Mouse (Mus musculus) adrenal gland, postnatal 10 days (tissue): ENCODE measurements around the gene Parp4. TPM values are rescaled to one million over a fixed set of nuclear protein-coding genes. Genes with fewer than 3 reads are reported as not detected.

Experiments used
- DNase-seq: peaks from one replicate; pipeline ENCODE4 v3.0.0; 2021; ENCODE audit warnings: mixed read lengths
- long read RNA-seq, 2 experiments: library from polyadenylated mRNA; stranded (forward); transcript quantifications; one replicate each; pipeline ENCODE4 v2.0.0; 2021
- total RNA-seq, 2 experiments: library from RNA; stranded (reverse); gene quantifications; 2 replicates each; pipeline ENCODE4 v1.2.3; 2021

The Parp4 gene
- 10 to 100 TPM; 20.1 to 25.6 TPM for total RNA-seq
- long read RNA-seq, experiment 1, partial matches to known transcripts = 1 of 1 reads
- long read RNA-seq, experiment 1, other reads (novel, unspliced or antisense) = 0 of 1 reads
- long read RNA-seq, experiment 2, full-length matches to known transcripts = 1 of 1 reads
- long read RNA-seq, experiment 2, partial matches to known transcripts = 0 of 1 reads
- long read RNA-seq, experiment 2, other reads (novel, unspliced or antisense) = 0 of 1 reads

DNA sequence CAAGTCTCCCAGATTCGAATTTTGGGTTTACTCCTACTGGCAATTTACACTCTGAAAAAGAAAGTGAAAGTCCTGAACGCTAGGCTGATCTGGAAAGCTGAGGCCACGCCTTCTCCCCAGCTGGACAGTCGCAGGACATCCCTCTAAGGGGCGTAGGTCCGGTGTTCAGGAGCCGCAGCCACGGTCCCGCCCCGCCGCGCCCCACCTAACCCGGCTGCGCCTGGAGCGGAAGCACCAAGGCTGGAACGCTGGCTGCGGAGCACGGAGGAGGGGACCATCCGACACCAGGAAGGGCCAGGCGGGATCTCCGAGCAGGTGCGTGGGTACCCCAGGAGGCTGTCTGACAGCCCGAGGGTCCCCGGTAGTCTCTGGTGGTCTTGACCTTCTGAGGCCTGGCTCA is at the start of gene Parp4, which contains the start of gene Cenpj:
Gene Parp4 (plus strand): TSS at position 204 of the 400 bp plus-strand sequence.
Gene Cenpj (minus strand): TSS at position 10 of the 400 bp plus-strand sequence.
- DNase-seq = peak; percentile 93

DNA sequence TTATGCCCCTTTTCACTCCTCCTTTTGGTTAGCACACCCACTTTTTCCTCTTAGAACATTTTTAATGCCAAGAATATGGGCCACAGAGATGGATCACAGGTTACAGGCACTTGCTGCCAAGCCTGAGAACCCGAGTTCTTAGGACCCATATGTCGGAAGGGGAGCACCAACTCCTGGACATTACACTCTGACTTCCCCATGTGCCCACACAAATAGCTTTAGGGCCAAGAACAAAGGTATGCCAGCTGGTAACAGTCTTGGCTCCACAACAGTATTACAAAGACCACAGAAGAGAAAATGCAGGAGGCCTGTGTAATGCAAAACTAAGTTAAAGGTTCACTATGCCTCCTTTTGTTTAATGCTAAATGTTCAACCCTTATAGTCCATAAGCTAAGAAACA is 44.6 kb upstream of the Parp4 start:
- no peak for DNase-seq

GRCm38 (mm10) chr14:56544946-56545345 is 30.5 kb upstream of the Parp4 start:
- no peak for DNase-seq

- no peak for DNase-seq
Measured at GRCm38 (mm10) chr14:56545491-56545890, 29.9 kb upstream of the Parp4 start.

DNA sequence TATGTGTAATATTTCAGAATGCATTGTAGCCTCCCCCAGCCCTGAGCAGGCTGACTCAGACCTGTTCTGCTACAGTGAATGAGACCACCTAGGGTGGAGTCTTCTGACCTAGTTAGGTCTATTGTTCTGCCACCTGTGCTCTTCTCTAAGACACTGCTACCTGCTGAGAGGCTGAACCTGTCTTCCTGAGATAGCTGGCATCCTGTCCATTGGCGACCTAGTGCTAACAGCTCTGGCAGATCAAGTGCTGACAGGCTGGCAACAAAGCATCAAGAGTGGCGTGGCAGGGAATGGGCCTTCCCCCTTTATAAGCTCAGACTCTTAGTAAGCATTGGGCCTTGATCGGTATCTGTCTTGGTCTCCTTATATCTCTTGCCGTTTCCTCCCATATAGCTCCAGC is 24.5 kb upstream of the Parp4 start:
- DNase-seq = no peak

- no peak for DNase-seq
Measured at GRCm38 (mm10) chr14:56552924-56553323, 22.5 kb upstream of the Parp4 start.

GRCm38 (mm10) chr14:56553331-56553730 is 22.1 kb upstream of the Parp4 start:
- no peak for DNase-seq

- DNase-seq = no peak
Measured at GRCm38 (mm10) chr14:56554716-56555115, 20.7 kb upstream of the Parp4 start.

DNA sequence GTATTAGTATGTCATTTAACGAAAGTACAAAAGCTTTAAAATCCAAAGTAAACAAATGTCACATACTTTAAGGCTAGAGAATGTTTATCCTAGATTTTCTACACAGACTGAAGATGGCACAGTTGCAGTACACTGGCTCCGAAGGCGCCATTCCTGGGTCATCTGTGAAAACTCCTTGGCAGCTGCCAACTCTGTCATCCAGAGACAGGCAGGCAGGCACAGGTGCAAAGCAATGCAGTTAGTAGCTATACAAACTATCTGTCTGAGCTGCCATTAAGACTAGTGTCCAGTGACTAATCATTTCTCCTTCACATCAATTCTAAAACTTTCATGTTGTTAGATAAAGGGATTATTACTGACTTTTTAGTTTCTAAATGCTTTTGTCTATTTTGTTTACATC is 16.3 kb upstream of the Parp4 start:
- DNase-seq = no peak

DNA sequence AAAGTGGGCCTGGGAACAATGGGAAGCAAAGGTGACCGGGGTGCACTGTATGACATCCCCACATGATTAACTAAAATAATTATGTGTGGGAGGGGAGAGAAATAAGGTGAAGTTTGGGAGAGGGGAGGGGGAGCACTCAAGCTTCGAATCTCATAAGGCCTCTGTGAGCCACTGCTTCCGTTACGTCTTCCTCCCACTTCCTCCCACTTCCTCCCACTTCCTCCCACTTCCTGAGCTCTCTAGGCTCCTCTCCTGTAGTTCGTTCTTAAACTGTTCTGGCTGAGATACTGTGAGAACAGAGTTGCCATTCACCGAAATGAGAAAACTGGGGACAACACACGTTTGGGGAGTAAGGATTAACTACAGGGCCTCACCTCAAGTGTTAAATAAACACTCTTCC is 7.9 kb upstream of the Parp4 start:
- no peak for DNase-seq

DNA sequence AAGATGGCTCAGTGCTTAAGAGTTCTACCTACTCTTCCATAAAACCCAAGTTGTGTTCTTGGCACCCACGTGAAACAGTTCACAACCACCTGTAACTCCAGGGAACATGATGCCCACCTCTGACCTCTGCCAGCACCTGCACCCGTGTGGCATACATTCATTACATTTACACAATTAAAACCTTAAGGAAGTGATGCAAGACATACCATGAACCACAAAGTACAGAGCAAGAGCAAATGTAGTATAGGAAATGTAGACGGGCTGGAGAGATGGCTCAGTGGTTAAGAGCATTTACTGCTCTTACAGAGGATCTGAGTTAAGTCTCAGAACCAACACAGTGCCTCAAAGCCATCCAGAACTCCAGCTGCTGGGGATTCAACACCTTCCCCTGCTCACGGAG is 6.4 kb upstream of the Parp4 start:
- DNase-seq = no peak

DNA sequence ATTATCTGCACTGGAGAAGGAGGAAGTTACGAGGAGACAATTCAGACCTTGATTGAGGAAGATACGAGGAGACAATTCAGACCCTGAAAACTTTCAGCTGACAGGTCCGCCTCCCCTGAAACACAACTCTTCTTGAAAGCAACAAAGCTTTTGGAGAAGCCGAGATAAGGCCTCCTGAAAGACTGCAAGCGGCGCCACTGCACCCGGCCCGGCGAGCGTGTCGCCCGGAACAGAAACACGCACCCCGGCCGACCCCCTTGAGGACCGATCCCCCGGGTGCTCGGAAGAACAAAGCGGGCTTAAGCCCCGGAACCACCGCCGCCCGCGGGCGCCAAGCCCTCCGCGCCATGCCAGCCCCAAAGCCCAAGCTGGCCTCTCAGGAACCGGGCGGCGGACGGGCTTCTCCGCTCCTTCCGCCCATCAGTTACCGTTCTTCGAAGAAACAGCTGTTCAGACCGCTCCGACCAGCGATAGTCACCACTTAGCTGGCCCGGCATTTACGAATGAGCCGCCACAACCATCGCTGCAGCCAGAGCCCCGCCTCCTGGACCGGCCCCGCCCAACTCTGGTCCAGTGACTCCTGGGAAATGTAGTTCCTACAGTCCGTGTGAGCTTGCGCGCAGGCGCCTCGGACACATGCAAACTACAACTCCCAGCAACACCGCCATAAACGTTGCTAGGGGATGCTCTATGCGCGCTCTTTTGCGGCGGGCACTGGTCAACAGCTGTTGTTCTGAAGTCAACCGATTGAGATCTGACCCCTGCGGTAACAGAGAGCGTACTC is 3.9 kb upstream of the Parp4 start:
- peak; percentile 96 for DNase-seq

- DNase-seq = no peak
Measured at GRCm38 (mm10) chr14:56572546-56572945, 2.9 kb upstream of the Parp4 start.

DNA sequence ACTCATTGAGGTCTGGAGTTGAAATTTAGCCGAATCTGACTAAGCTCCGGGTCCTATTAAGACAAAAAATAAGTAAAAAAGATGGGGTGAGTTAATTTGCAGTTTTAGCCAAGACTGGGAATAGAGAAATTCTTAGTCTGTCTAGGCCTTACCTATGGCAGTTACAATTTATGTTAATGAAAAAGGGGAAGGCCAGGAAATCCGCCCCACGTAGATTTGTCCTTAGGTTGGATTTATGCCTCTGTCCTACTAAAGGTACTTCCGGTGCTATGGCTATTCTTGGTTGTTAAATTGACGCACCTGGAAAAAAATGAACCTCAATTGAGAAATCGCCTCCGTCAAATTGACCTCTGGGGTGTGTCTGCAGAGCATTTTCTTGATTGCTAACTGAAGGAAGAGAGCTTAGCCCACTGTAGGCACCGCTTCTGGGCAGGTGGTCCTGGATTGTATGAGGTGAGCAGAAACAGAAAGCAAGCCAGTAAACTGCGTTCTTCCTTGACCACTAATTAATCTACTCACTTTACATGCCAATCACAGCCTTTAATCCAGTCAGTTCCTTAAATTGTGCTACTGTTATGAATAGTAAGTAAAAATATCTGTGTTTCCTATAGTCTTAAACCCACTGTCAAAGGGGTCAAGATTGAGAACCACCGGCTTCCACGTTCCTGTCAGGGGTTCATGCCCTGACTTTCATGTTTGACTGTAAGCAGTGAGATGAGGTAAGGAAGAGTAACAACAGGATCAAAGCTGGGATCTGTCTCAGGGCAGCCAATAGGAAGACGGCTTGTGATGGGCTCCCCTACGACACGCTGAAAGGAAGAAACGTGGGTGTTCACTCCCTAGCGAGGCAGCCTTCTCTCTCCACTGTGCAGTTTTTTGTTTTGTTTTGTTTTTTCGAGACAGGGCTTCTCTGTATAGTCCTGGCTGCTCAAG is 816 bp downstream of the Parp4 start:
- no peak for DNase-seq

DNA sequence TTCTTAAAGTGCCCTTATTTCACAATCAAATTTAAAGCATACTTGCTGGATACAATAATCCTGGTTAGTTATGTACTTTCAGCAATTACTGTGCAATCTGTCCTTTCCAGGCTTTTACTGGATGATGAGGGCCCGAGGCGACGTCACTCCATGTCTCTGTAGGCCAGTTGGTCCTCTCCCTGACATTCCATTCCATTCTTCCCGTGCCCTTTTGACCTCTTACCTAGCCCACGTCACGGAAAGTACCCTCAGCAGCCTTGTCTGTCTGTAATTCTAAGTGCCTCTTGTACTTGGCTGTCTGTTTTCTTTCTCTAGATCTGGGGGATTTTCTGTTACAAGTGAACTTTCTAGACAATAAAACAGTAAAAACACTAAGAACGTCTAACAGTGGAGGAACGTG is 3.6 kb downstream of the Parp4 start:
- DNase-seq = no peak

DNA sequence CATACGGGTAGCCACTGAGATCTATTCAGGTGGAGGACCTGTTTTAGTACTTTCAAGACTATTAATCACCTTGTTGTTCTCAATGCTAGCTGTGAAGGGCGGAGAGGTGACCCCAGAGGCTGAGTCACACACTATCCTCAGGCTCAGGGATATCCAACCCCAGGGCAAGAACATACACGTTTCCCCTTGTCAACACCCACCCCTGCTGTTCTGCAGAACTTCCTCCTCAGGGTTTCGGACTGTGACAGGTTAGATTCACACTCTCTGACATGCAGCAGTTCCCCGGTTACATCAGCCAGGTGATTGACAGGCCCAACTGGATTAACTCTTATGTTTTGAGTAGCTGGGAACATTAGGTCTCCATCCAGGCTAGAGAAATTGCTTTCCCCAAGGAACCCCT is 5.7 kb downstream of the Parp4 start:
- DNase-seq = no peak

- no peak for DNase-seq
Measured at GRCm38 (mm10) chr14:56582294-56582693, 6.9 kb downstream of the Parp4 start.

- no peak for DNase-seq
Measured at GRCm38 (mm10) chr14:56592191-56592590, 16.8 kb downstream of the Parp4 start.

DNA sequence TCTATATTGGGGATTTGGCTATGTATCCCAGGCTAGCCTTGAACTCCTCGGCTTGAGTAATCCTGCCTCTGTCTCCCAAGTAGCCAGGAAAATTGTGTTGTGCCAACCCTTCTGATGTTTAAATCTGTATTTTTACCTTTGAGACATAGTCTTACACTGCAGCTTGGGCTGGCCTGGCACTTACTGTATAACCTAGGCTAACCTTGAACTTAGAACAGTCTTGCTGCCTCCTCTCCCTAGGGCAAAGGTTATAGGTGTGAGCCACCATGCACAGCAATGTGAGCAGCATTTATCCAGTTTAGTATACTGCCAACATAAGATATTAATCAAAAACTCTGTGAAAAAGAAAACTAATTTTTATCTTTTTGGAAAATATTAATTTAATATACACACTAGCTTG is 19.4 kb downstream of the Parp4 start:
- DNase-seq = no peak

GRCm38 (mm10) chr14:56598759-56599158 is 23.3 kb downstream of the Parp4 start:
- DNase-seq = peak; percentile 72

GRCm38 (mm10) chr14:56602069-56602468 is 26.6 kb downstream of the Parp4 start:
- no peak for DNase-seq

- no peak for DNase-seq
Measured at GRCm38 (mm10) chr14:56604438-56604837, 29.0 kb downstream of the Parp4 start.

DNA sequence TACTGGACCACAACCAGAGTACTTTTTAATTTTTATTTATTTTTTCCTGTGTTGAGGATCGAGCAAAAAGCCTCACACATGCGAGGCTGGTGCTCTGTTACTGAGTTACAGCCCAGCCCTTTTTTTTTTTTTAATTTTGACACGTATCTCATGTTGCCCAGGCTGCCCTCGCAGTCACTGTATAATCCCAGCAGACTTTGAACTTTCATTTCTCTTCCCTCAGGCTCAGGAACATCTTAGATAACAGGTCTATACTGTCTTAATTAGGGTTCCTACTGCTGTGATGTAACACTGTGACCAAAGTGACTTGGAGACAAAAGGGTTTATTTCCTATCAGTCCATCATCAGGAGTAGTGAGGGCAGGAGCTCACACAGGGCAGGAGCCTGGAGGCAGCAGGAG is 29.7 kb downstream of the Parp4 start:
- no peak for DNase-seq
